In the genomic region with DNA sequence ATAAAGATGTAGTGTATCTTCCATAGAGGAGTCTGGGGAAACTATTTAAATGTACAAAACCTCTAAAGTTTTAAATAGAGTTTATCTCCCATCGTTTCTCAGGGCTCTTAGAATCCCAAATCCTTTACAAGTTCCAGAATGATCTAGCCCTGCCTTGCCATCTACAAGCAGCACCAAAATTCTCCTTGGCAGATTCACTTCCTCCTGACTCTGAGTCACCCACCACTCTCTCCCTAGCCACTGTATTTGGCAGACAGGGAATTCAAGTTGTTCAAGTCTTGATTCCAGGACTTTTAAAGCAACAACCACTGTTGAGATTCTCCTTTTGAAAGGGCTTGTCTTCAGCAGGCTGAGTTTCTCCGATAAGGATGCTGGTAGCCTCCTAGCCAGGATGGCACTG, we compare ENCODE assay signal across 10 mouse cellular contexts.
"Had no signal": no experiment of that assay in that cellular context is flagged by ENCODE, and none has a peak within 500 bp of the region (broad histone marks: within the 10 kb centered on the region; RNA-seq: fewer than 3 reads in every experiment).

No protein-coding gene starts in this region.

- DNase-seq: kidney, adult 8-10 months; kidney, postnatal 25 days; liver; liver, embryonic 13.5 days; liver, postnatal 0 days; lung, postnatal 14 days; thymus, postnatal 4 days had no signal

- H3K27me3 ChIP-seq: limb, embryonic 12.5 days; liver, embryonic 13.5 days; lung, embryonic 15.5 days; midbrain, embryonic 12.5 days had no signal

- H3K9ac ChIP-seq: limb, embryonic 12.5 days; liver, embryonic 13.5 days; liver, postnatal 0 days; lung, embryonic 15.5 days; midbrain, embryonic 12.5 days had no signal

- H3K27ac ChIP-seq: limb, embryonic 12.5 days; liver, embryonic 13.5 days; lung, embryonic 15.5 days had no signal

- H3K4me1 ChIP-seq: limb, embryonic 12.5 days; liver, embryonic 13.5 days; lung, embryonic 15.5 days had no signal

- H3K36me3 ChIP-seq: limb, embryonic 12.5 days; liver, embryonic 13.5 days; lung, embryonic 15.5 days; midbrain, embryonic 12.5 days had no signal

- H3K4me3 ChIP-seq: limb, embryonic 12.5 days; liver, embryonic 13.5 days; lung, embryonic 15.5 days; midbrain, embryonic 12.5 days had no signal

- H3K4me2 ChIP-seq: limb, embryonic 12.5 days; liver, embryonic 13.5 days; lung, embryonic 15.5 days; midbrain, embryonic 12.5 days had no signal

- H3K9me3 ChIP-seq: liver, embryonic 13.5 days; lung, embryonic 15.5 days; midbrain, embryonic 12.5 days had no signal

- ATAC-seq: liver, postnatal 0 days had no signal
